Mouse (Mus musculus) layer of hippocampus, adult 18-20 months (tissue): Measurements from ENCODE around the gene 2010109A12Rik. TPM values are rescaled to one million over a fixed set of nuclear protein-coding genes. Genes with fewer than 3 reads are reported as not detected.

Source experiments
- DNase-seq, 2 experiments: peaks; one replicate each; pipeline ENCODE4 v3.0.0; 2022; ENCODE audit warnings: low spot score in 2 of 2
- total RNA-seq, 2 experiments: library from RNA; stranded (reverse); gene quantifications; 2 replicates each; pipeline ENCODE4 v1.2.3; 2021

2010109A12Rik gene
- total RNA-seq, 2 experiments from 2014 or later = 0.84 to 0.86 TPM

DNA sequence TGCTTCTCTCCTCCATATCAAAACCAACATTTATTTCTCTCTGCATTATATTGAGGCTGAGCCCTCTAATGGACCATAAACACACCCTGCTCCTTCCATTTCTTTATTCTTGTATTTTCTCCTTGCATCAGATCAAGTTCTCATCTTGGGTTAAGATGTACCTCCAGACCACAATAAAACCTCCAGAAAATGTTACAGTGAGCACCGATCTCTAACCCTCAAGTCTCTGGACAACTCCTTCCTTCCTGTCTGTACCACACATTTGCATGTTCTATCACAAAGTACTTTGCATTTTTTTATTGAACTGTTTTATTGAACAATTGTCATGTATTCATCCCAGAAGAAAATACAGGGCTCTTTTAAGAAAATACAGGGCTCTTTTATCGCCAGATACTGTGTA lies 23.2 kb downstream of the 2010109A12Rik start:
- no peak for DNase-seq

DNA sequence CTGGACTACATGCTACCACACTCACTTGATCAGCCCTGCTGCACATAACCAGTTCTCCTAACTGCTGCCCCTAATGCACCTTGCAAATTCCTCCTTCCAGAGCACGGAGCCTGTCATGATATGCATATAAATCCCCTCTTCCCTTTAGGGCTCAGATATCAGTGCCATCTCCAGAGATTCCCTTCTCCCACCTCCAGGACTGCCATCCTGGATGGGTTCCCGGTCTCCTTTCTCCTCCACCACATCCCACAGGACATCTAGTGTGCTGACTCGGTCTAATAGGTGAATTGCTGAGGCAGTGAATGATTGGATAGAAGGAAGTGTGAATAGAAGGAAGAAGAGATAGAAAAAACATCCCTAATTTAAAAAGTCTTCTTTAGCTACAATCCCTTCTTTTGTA lies 25.4 kb downstream of the 2010109A12Rik start:
- no peak for DNase-seq

DNA sequence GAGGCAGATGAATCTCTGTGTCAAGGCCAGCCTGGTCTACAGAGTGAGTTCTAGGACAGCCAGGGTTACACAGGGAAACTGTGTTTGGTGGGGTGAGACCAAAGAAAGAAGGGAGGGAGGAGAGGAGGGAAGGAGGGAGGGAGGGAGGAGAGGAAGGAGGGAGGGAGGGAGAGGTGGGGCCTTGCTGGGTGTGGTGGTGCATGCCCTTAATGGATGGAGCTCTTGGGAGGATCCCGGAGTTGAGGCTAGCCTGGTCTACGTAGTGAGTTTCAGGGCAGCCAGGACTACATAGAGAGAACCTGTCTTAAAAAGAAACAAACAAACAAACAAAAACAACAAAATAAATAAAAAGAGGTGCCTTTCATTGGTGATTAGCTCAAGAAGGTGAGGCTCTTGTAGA lies 26.5 kb downstream of the 2010109A12Rik start:
- DNase-seq = no peak

DNA sequence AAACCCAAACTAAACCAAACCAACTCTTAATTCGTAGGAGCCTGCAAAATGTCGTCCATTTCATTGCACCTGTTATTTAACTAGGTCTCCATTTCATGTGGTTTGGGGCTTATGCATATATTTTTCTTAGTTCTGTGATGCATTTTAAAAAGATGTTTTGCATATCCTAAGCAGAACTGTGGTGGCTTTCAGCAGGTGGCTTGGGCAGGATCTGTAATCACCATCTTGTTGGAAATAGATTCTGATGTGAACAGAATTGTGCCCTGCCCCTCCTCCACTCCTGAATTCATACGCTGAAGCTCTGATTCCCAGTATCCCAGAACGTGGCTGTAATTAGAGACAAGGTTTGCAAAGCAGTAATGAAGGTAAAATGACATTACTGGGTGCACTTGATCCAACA lies 27.8 kb downstream of the 2010109A12Rik start:
- no peak for DNase-seq

DNA sequence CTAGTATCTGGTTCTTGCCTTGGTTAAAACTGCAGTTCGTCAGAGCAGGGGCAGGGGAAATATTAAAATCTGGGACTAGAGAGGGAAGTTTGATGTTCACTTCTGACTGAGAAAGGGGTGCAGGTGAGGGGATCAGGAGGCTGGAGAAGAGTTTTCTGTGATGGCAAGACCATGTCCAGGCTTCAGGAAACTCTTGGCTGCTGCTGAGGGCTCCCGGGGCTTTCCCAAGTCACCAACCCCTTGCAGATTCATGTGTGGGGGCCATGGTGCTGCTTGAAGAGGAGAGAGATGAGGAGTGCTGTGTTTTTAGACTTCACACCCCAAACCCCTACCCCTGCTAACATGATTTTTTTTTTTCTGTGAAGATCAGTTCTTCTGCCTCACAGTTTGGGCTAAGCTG lies 28.3 kb downstream of the 2010109A12Rik start:
- DNase-seq = no peak

DNA sequence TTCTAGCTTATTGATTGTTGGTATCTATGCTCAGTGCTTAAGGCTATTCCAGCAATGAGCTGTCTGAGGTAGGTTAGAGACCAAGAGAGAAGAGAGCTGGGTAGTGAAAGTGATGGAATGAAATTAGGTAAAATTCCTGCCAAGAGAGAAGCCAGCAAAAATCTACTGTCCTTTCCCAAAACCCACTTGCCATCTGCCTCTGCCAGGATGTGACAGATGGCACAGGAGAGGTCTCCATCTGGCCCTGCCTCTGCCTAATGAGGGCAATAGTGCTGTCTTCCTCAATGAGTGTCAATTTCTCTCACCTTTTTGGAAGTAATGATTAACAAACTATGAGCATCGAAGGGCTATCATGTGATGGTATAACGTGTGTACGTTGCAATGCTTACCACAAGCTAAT lies 29.6 kb downstream of the 2010109A12Rik start:
- DNase-seq = peak; percentile 84 to 91

DNA sequence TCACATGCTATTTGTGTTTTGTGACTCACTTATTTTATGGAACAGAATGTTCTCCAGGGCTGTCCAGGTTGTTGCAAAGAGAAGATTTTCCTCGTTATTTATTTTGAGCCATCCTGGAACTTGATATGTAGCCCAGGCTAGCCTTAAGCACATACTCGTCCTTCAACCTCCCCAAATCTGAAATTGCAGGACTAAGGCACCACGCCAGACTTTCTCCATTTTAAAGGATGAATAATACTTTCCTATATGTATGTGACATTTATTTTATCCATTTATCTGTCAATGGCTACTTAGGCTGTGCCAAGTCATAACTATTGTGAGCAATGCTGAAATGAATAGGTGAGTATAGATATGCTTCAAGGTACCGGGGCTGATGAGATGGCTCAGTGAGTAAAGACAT lies 30.2 kb downstream of the 2010109A12Rik start:
- no peak for DNase-seq

DNA sequence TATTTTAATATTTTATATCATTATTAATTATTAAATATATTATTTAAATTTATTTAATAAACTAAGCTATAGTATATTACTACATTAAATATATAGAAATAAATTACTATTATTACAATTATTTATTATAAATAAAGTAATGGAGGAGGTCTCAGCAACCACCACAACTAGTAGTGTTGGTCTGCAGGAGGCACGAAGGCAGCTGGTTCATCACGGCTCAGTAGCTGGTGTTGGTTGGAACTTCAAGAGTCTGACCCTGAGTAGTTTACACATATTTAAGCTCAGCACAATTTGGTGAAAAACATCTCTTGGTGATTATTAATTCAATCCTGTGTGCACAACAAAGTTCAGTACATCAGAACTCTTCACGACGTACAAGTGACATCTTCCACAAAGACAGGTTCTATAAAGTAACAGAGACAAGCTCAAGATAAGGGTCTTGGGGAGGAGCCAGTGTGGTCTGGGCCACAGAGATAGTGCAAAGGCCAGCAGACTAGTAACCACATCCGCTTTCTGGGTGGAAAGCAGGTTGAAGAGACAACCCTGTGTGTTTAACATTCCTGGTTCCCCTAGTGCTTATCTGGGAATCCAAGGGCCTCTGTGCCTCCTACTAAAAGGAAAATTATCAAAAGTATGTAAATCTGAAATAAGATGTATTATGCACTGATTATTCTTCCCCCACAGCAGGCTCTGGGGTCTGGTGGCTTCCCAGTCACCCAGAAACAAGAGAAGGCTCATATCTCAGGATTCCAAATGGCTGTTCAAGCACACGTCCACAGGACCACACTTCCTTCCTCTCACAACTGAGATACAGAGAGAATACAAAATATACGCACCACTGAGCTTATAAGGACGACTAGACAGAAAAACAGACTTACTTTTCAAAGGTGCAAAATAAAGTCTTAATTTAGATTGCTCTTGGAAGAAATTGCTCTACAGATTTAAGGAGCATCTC lies 33.5 kb downstream of the 2010109A12Rik start:
- DNase-seq = no peak

DNA sequence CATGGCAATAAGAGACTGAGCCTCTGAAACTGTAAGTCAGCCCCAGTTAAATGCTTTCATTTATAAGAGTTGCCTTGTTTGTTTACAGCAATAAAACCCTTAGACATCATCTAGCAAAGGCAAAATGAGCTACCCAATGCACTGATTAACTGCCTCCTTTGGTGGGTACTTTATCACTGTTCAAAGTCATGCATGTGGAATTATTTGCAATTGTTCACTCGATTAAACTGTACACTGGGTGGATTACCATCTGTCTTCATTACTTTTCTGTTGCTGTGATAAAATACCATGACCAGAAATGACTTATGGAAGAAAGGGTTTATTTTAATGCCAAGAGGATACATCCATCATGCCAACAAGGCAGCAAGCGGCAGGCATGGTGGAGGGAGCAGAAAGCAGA lies 39.0 kb downstream of the 2010109A12Rik start:
- DNase-seq = no peak

DNA sequence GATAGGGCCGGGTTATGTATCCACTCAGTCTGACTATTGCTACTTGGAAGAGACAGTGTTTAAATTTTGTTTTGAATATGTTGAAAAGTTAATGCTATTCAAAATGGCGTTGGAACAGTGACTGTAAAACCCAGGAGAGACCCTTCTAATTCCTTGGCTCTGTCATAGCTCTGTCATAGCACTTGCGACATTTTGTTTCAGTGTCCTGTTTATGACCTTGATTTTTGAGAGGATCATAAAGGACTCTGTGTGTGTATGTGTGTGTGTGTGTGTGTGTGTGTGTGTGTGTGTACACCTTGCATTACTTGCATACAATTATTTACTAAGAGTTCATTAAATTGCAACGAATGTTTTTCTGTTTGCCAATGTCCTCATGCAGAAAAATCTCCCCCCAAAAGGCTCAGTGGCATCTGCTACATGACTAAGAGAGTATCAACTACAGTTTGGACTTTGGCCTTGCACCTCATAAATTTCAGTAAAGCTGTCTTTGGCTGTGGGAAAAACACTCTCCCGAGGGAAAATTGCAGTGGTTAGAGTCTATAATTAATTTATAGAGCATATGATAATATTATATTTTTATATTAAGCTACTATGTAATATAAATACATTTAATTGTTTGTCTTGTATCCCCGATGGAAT lies 43.7 kb downstream of the 2010109A12Rik start:
- DNase-seq = no peak

DNA sequence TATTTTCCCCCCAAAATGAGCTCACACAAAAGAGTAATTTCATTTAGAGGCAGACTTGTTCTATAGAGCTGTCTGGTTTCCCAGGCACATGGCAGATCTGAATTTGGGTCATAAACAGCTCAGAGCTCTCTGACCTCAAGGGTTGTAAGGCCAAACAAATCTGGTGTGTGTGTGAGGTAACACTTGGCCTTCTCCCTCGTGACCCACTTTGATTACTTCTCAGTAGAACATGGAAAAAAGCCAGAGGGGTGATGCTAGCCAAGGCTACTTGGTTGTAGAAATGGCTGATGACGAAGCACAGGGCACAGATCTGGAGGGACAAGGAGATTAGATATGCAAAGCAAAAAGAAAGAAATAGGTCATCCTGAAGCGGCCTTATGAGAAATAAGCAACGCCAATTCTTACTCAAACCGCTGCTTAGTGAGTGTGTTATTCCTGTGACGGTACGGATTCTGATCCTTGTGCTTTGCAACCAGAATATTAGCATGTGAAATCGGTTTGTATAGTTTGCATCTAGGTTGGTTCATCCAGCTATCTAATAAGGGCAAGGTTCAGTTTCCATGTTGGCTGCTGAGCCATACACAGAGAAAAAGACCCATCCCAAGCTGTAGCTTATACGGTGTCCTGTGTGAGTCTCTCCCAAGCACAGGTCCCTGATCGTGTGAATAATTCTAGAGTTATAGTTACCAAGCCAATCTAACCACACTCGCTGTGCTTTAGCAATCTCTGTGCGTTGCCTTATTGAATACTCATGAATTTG lies 44.9 kb downstream of the 2010109A12Rik start:
- no peak for DNase-seq

DNA sequence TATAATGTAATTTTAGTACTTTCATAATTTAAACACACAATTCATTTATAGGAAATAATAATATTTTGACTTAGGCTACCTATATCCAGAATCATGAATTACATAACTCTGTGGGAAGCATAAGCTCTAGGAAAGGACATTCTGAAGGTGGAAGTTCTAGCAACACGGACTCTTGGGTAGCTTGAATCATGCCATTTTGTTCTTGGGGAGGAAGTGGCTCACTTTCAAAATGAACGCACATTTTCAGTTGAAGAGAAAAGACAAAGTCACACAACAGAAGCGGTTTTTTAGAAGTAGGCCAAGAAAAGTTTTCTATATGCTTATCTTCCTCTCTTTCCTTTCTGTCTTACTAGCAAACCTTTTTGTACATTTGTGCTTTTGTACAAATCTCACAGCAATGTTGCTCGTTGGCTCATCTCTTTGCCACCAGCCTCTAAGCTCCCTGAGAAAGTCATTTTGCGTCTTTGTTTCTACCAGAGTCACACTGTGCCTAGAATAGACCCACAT lies 49.5 kb downstream of the 2010109A12Rik start:
- DNase-seq = no peak

DNA sequence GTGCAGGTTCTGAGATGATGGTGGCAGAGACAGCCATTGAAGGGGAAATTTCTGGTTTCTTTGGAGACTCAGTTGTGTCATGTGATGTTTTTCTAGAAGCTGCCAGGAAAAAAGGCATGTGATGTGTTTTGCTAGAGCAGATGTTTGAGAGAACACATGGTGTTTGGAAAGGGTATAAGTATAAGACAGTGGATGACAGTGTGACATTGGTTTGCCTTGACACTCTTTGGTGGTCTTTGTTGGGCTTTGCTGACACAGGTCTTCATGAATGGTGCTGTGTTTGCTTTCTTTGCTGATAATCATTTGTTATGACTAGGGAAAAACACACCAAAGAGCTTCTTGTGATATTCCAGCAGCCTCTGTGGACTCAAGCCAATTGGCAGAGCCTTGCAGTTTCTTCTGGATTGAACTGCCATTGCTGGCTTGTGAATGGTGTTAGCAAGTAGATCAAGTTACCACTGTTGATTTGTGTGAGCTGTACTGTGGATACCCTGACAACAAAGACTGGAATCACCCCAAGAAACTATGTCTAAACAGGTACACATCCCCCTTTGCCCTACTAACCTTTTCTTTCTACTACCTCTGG lies 50.6 kb downstream of the 2010109A12Rik start:
- DNase-seq = no peak

DNA sequence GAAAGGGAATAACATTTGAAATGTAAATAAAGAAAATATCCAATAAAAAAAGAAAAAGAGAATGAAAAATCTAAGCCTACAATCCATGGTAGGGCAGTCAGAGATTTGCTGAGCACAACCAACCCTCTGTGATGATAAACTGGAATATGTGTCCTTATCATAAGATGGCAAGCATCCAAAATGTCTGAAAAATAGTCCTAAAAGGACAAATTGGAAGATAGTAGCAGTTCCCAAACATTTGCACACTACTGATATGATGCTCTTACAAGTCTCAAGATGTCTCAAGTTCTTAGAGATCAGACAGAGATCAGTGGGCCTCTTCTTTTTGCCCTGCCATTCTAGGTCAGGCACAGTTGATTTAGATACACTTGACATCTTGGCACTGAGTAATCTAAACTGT lies 53.0 kb downstream of the 2010109A12Rik start:
- DNase-seq = no peak

DNA sequence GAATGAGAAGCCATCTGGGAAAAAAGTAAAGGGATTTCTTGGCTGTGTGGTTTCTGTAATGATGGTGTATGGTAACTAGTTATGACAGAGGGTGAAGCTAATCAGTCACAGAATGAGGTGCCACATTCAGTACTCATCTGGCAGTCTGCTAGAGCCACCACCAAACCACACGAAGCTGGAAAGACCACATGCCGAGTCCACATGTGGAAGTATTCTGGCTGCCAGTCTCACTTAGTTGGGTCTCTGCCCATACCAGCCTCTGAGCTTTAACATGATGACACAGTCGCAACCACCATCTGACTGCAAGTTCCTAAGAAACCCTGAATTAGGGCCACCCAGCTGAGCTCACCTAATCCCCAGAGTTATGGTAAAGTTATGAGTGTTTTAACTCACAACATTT lies 54.7 kb downstream of the 2010109A12Rik start:
- DNase-seq = no peak

DNA sequence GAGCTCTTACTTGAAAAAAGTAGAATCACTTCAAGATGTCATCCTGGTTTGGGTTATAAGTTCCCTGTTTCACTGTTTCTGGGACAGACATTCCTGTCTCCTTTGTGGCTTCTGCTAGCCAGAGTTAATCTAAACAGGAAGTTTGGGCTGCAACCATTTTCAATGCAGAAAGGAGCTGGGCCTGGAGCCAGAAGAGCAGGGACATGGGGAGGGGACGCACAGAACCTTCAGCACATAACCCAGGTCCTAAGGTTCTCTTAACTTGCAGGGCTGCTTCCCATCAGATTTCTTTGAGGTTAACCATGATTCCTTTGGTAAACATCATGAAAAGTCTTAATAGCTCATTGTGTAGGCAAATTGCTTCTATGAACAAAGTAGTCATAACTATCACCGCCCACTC lies 56.4 kb downstream of the 2010109A12Rik start:
- no peak for DNase-seq

Other genes starting within 250 kb of the 2010109A12Rik start
- gene Sowahb, start 161.5 kb upstream of the 2010109A12Rik start, total RNA-seq = 1 to 10 TPM; 2.8 to 3.8 TPM
- gene Sept11, start 113.1 kb upstream of the 2010109A12Rik start, total RNA-seq = 10 to 100 TPM; 99.0 to 99.4 TPM
- 100 to 1,000 TPM; 248 to 262 TPM for gene Ccni, start within 50 bp of the 2010109A12Rik start, total RNA-seq
- 10 to 100 TPM; 51.6 to 56.3 TPM for gene Ccng2, start 60.7 kb downstream of the 2010109A12Rik start, total RNA-seq